Mouse (Mus musculus): ENCODE results near the gene 2610528A11Rik. TPM values are rescaled to one million over a fixed set of nuclear protein-coding genes. Genes with fewer than 3 reads are reported as not detected.

Gene 2610528A11Rik
- polyA plus RNA-seq, 2 experiments from 2014 or later = 1.1 TPM; not detected in 1

DNA sequence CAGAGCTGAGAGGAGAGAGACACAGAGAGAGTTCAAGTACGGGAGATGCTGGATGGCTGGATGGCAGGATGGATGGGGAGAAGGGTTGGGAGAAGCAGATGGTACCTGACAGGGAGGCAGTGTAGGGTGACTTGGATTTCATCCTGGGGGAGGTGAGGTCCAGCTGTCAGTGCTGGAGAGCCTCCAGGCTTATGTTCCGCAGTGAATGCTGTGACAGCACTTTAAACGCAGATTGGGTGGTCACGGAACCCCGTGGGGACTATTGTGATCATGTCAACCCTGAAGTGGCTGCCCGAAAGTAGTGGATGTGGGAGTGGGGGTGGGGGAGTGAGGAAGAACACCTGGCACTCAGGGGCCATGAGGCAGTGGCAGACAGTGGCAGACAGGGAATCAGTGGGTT lies 19.4 kb downstream of the 2610528A11Rik start:
- no peak for ATAC-seq

DNA sequence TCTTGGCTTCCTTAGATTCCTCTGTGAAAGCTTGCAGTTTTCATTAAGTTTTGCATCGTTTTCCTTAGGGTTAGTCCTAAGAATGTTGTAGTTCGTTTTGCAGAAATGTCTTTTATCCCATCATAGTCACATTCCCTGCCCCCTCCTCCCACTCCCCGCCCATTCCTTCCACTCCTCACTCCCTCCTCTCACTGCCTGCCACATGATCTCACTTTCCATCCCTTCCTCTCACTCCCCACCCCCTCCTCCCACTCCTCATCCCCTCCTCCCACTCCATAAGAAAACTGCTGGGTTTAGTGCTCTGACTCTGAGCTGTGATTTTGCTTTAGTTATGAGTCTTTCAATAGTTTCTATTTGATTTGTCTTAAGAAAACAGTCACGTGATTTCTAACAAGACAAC lies 30.1 kb downstream of the 2610528A11Rik start:
- ATAC-seq = no peak

DNA sequence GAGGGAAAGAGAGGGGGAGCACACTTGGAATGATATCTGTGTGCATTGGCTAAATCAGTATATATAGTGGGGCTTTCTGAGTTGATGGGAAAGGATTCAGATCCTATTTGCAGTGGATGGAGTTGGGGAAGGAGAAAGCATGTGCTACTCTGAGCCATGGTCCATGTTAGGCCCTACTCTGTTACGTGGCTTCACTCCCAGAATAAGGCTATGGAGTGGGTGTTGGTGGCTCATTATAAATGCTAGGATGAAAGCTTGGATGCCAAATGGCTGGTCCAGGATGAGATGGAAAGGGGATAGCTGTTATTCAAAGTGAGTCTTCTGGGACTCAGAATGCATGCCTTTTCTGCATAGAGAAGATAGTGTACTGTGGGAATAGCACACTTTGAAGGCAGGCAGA lies 33.1 kb downstream of the 2610528A11Rik start:
- no peak for ATAC-seq

DNA sequence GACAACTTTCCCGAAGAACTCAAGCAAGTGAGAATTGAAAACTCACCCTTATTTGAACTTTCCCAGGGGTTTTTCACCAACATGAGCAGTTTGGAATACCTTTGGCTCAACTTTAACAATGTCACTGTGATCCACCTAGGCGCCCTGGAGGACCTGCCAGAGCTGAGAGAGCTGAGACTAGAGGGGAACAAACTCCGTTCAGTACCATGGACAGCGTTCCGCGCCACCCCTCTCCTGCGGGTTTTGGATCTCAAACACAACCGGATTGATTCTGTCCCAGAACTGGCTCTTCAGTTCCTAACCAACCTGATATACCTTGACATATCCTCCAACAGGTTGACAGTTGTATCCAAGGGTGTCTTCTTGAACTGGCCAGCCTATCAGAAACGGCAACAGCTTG lies 45.3 kb downstream of the 2610528A11Rik start:
- no peak for ATAC-seq

DNA sequence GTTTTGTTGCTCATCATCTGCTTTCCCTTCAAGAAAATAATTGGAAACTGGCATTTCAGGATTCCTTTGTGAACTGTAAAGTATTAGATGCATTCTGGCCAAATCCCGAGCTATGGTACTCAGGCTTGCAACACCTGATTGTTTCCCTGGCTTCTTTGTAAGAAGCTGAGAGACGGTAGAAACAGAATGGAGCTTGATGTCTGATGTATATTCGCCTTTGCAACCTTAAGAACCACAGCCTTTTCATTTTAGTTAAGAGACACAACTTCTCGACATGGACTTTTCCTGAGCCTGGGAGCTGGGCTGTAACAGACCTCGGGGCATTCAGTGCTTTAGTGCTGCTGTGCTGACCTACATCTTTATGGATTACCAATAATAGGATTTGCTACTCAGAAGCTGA lies 46.2 kb downstream of the 2610528A11Rik start, which contains the start of gene Lrit2:
Gene Lrit2, plus strand, starts transcription at position 301 of the 400 bp plus-strand sequence.
- no peak for ATAC-seq

DNA sequence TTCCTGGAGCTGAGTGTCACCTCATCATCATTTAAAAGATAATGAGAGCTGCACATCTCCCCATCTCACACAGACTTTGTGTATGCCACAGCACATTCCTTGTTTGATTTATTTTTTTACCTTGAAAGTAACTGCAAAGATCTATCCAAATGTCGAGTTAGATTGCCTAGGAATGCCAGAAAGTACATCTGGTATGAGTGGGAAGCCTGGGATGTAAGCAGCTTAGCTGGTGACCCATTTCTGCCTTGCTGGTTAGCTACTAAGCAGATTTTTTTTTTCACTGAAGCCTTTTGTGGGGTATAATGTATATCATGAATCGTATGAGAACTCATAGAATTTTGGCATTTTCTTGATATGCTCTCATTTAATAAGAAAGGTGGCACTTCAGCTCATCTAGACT lies 47.2 kb downstream of the 2610528A11Rik start:
- no peak for ATAC-seq

DNA sequence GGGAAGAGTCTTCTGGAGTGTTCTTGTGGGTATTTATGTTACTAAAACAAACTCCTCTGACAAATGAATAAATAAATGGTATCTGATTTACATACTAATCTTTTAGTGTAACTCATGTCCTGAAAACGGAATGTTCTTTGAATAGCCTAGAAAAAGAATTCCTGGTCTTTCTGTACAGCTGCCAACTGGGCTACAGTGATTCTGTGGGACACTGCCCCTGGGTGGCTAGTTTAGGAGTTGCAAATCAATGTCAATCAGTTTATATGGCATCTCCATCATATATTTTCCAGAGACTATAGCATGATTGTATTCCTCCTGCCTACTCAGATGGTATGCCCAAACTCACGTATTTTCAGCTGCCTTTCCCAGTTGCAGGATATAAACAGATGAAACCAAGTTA lies 49.0 kb downstream of the 2610528A11Rik start:
- ATAC-seq = no peak

Other genes starting within 250 kb of the 2610528A11Rik start
- gene Ccser2, start 145.2 kb downstream of the 2610528A11Rik start, polyA plus RNA-seq (2017; shearing (Covaris generic)) = 10 to 100 TPM; 15.0 to 26.6 TPM
- under 1 TPM in 1 of 2 experiments, not detected in 1; 0.14 TPM for gene Rgr, start 65.1 kb downstream of the 2610528A11Rik start, polyA plus RNA-seq (2017; shearing (Covaris generic))
- not detected for gene Lrit1, start 59.2 kb downstream of the 2610528A11Rik start, polyA plus RNA-seq (2017; shearing (Covaris generic))
- not detected for gene Lrit2, start 46.1 kb downstream of the 2610528A11Rik start, polyA plus RNA-seq (2017; shearing (Covaris generic))
- not detected for gene Cdhr1, start 15.7 kb downstream of the 2610528A11Rik start, polyA plus RNA-seq (2017; shearing (Covaris generic))
- gene Ghitm, start 21.2 kb upstream of the 2610528A11Rik start, polyA plus RNA-seq (2017; shearing (Covaris generic)) = 100 to 1,000 TPM; 343 to 376 TPM

Data from CD4-positive, CD25-positive, alpha-beta regulatory T cell, adult 4 months (primary cell).